Mouse (Mus musculus): ENCODE measurements around the gene Catsper2.
A peak's percentile ranks its signal among the peaks of the same experiment; 100 is the strongest.
"Not testable (repeated sequence)": the region's sequence is repeated elsewhere in the genome, so short reads cannot be mapped to it uniquely, and the experiment has no call there.

The Catsper2 gene

GRCm38 (mm10) chr2:121434854-121435253, 21.3 kb upstream of the Catsper2 start:
- no peak for DNase-seq (ENCODE audit: extremely low spot score)

- DNase-seq (ENCODE audit: extremely low spot score): no peak
Measured at GRCm38 (mm10) chr2:121425890-121426289, 12.3 kb upstream of the Catsper2 start.

GRCm38 (mm10) chr2:121423166-121423565, 9.6 kb upstream of the Catsper2 start:
- DNase-seq (ENCODE audit: extremely low spot score): no peak

GRCm38 (mm10) chr2:121418476-121418875, 4.9 kb upstream of the Catsper2 start:
- DNase-seq (ENCODE audit: extremely low spot score): no peak

GRCm38 (mm10) chr2:121416356-121416755, 2.8 kb upstream of the Catsper2 start:
- DNase-seq (ENCODE audit: extremely low spot score): no peak

GRCm38 (mm10) chr2:121415591-121415990, 2.0 kb upstream of the Catsper2 start:
- no peak for DNase-seq (ENCODE audit: extremely low spot score)

GRCm38 (mm10) chr2:121415103-121415502, 1.5 kb upstream of the Catsper2 start:
- DNase-seq (ENCODE audit: extremely low spot score): no peak

GRCm38 (mm10) chr2:121414139-121414685, 620 bp upstream of the Catsper2 start:
- no peak for DNase-seq (ENCODE audit: extremely low spot score)

GRCm38 (mm10) chr2:121412843-121413386, 677 bp downstream of the Catsper2 start:
- DNase-seq (ENCODE audit: extremely low spot score): no peak

- peak; percentile 28 for DNase-seq (ENCODE audit: extremely low spot score)
Measured at GRCm38 (mm10) chr2:121408160-121408559, 5.4 kb downstream of the Catsper2 start.

GRCm38 (mm10) chr2:121403296-121403695, 10.3 kb downstream of the Catsper2 start:
- DNase-seq (ENCODE audit: extremely low spot score): no peak

DNA sequence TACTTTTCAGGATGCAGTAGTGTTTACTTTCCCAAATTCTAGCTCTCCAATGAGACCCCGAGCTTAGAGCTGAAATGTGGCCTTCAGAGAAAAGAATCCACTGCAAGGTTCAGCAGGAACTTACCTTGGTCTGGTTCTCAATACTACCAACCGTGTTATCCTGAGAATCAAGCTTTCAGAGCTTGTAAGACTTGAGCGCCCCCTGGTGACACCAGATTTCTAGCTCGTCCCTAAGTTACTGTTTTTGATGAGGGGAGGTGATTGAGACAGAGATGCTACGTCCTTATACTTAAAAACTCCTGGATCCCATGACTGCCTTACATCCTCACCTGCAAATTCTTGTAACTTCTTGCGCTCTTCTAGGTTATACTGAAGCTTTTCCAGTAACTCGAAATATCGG, 17.0 kb downstream of the Catsper2 start:
- peak; percentile 66 for DNase-seq (ENCODE audit: extremely low spot score)

DNA sequence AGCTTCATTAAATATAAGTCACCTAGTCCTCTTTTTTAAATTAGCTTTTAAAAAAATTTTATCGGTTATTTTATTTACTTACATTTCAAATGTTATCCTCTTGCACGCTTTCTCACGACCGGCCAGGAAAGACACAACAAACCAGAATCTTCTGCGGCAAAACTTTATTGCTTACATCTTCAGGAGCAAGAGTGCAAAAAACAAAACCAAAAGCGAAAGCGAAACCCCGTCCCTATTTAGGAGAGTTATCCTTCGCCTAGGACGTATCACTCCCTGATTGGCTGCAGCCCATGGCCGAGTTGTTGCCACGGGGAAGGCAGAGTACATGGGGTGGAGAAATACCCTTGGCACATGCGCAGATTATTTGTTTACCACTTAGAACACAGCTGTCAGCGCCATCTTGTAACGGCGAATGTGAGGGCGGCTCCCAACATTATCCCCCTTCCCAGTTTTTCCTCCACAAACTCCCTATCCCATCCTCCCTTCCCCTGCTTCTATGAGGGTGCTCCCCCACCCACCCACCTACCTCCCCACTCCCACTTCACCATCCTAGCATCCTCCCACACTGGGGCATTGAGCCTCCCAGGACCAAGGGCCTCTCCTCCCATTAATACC, 26.5 kb downstream of the Catsper2 start, which contains the start of gene Strc:
Strc (minus strand) TSS at position 208 of the 615 bp plus-strand sequence.
- not testable (repeated sequence) for DNase-seq (ENCODE audit: extremely low spot score)

GRCm38 (mm10) chr2:121374766-121375165, 38.8 kb downstream of the Catsper2 start:
- DNase-seq (ENCODE audit: extremely low spot score): no peak

GRCm38 (mm10) chr2:121372266-121372665, 41.3 kb downstream of the Catsper2 start:
- no peak for DNase-seq (ENCODE audit: extremely low spot score)

GRCm38 (mm10) chr2:121370921-121371320, 42.7 kb downstream of the Catsper2 start:
- DNase-seq (ENCODE audit: extremely low spot score): no peak

- no peak for DNase-seq (ENCODE audit: extremely low spot score)
Measured at GRCm38 (mm10) chr2:121368831-121369230, 44.8 kb downstream of the Catsper2 start.

- DNase-seq (ENCODE audit: extremely low spot score): no peak
Measured at GRCm38 (mm10) chr2:121363656-121364055, 49.9 kb downstream of the Catsper2 start.

DNA sequence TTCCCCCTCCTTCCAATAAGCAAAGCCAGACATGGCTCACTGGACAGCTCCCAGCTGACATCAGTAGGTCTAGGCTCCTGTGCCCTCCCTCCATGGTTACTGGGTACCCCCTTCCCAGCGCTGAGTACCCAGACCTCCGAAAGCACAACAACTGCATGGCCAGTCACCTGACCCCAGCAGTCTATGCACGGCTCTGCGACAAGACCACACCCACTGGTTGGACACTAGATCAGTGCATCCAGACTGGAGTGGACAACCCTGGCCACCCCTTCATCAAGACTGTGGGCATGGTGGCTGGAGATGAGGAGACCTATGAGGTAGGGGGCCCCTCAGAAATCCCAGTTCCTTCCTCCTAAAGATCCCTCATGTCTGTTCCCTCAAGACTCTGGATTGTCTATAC, 54.1 kb downstream of the Catsper2 start:
- no peak for DNase-seq (ENCODE audit: extremely low spot score)

- DNase-seq (ENCODE audit: extremely low spot score): peak; percentile 57
Measured at GRCm38 (mm10) chr2:121358381-121358780, 55.2 kb downstream of the Catsper2 start.

DNA sequence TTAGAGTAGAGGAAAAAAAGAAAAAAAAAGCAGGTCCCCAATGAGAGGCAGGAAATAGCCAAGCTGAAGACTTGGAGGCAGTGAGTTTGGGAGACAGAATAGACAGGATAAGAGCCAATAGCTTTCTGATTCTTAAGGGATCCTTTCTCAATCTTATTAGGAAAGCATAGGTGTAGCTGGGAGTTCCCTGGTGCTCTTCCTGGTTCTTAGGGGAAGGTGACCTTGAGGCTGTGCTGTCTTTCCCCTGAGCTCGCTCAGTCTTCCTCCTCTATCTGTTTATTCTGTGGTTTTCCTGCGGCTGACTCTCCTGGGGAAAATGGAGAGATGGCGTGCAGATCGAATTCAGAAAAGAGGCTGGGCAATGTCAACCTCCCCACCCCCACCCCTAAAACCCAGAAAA, 55.6 kb downstream of the Catsper2 start:
- DNase-seq (ENCODE audit: extremely low spot score): no peak

- DNase-seq (ENCODE audit: extremely low spot score): no peak
Measured at GRCm38 (mm10) chr2:121357494-121357893, 56.1 kb downstream of the Catsper2 start, which contains the start of gene Ckmt1. Ckmt1 (plus strand) TSS chr2:121357714.
